Mouse (Mus musculus): Measurements from ENCODE around the gene Hdac4. TPM values are rescaled to one million over a fixed set of nuclear protein-coding genes. Genes with fewer than 3 reads are reported as not detected.

Hdac4 gene
- polyA plus RNA-seq, 1 experiment, result 6.8 TPM

- TF ChIP-seq CTCF (IDR thresholded peaks at IDR 0.05; ENCODE audit: low read depth, low read length) (no peak), POLR2A (IDR thresholded peaks at IDR 0.05; ENCODE audit: borderline replicate concordance, low read depth, low read length) (no peak)
- H3K4me3 ChIP-seq (ENCODE audit: insufficient read depth, low read length), result no peak overlapping the region
- peak overlapping the region; percentile 56 for H3K27ac ChIP-seq (ENCODE audit: insufficient read depth, low read depth, low read length)
- H3K4me1 ChIP-seq (ENCODE audit: control insufficient read depth, insufficient read depth, low read length), result peaks cover 49% of the 10 kb centered on the region
Observed at GRCm38 (mm10) chr1:92106486-92107160, 88.9 kb downstream of the Hdac4 start.

DNA sequence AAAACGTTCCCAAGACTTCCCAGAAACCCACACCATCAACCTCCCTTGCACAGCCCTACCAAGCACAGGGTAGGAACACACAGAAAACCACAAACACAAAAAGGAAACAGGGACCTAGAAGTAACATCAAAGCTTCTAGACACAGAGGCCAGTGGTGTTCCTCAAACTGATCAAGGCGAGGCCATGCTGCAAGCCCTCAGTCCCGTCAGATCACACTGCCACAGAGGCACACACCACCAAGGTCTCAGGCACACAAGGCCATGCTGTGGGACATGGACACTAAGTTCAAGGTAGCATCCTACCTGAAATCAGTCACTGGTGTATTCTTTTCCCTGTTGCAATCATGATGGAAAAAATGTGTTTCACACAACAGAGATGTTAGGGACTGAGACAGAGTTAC is 90.8 kb downstream of the Hdac4 start:
- Histone ChIP-seq H3K27ac (ENCODE audit: insufficient read depth, low read depth, low read length) (0 out of 2 replicates have a peak overlapping the region, but pooled peaks have one; percentile 34), H3K4me1 (ENCODE audit: control insufficient read depth, insufficient read depth, low read length) (peaks cover 49% of the 10 kb centered on the region), H3K4me3 (ENCODE audit: insufficient read depth, low read length) (no peak overlapping the region)
- no peak for TF ChIP-seq POLR2A (IDR thresholded peaks at IDR 0.05; ENCODE audit: borderline replicate concordance, low read depth, low read length)
- no peak for TF ChIP-seq CTCF (IDR thresholded peaks at IDR 0.05; ENCODE audit: low read depth, low read length)

GRCm38 (mm10) chr1:92103971-92104370 is 91.5 kb downstream of the Hdac4 start:
- Histone ChIP-seq H3K27ac (ENCODE audit: insufficient read depth, low read depth, low read length) (peak overlapping the region; percentile 34; the same call in 1 of the 2 replicates), H3K4me3 (ENCODE audit: insufficient read depth, low read length) (no peak overlapping the region), H3K4me1 (ENCODE audit: control insufficient read depth, insufficient read depth, low read length) (peaks cover 49% of the 10 kb centered on the region)
- no peak for TF ChIP-seq CTCF (IDR thresholded peaks at IDR 0.05; ENCODE audit: low read depth, low read length)
- no peak for TF ChIP-seq POLR2A (IDR thresholded peaks at IDR 0.05; ENCODE audit: borderline replicate concordance, low read depth, low read length)

DNA sequence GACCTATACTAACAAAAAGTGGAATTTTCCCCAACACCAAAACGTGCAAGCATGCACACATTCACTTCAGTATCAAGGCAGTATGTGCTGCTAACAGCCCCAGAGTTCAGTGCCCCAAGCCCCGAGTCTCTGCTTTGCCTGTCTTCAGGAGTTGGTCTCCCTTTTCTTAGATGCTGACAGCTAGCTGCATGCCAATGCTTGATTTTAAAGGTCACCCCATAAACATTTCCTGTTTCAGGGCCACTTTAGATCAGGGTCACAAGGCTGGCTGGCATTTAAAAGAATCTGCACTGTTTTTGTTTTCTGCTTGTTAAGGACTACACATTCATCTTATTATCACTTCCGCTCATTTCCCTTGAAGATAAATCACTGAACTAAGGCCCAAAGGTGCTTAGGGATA is 92.1 kb downstream of the Hdac4 start:
- H3K4me3 ChIP-seq (ENCODE audit: insufficient read depth, low read length), result no peak overlapping the region
- H3K27ac ChIP-seq (ENCODE audit: insufficient read depth, low read depth, low read length), result peak overlapping the region; percentile 43
- TF ChIP-seq CTCF (IDR thresholded peaks at IDR 0.05; ENCODE audit: low read depth, low read length) (no peak), POLR2A (IDR thresholded peaks at IDR 0.05; ENCODE audit: borderline replicate concordance, low read depth, low read length) (no peak)
- H3K4me1 ChIP-seq (ENCODE audit: control insufficient read depth, insufficient read depth, low read length), result peaks cover 52% of the 10 kb centered on the region

GRCm38 (mm10) chr1:92102825-92103224 is 92.7 kb downstream of the Hdac4 start:
- Histone ChIP-seq H3K4me3 (ENCODE audit: insufficient read depth, low read length) (no peak overlapping the region), H3K27ac (ENCODE audit: insufficient read depth, low read depth, low read length) (no peak overlapping the region), H3K4me1 (ENCODE audit: control insufficient read depth, insufficient read depth, low read length) (peaks cover 52% of the 10 kb centered on the region)
- TF ChIP-seq CTCF (IDR thresholded peaks at IDR 0.05; ENCODE audit: low read depth, low read length) (no peak), POLR2A (IDR thresholded peaks at IDR 0.05; ENCODE audit: borderline replicate concordance, low read depth, low read length) (no peak)

GRCm38 (mm10) chr1:92100371-92100891 is 95.1 kb downstream of the Hdac4 start:
- no peak overlapping the region for H3K4me3 ChIP-seq (ENCODE audit: insufficient read depth, low read length)
- no peak overlapping the region for H3K27ac ChIP-seq (ENCODE audit: insufficient read depth, low read depth, low read length)
- TF ChIP-seq POLR2A (IDR thresholded peaks at IDR 0.05; ENCODE audit: borderline replicate concordance, low read depth, low read length) (no peak), CTCF (IDR thresholded peaks at IDR 0.05; ENCODE audit: low read depth, low read length) (no peak)
- H3K4me1 ChIP-seq (ENCODE audit: control insufficient read depth, insufficient read depth, low read length), result peaks cover 35% of the 10 kb centered on the region

DNA sequence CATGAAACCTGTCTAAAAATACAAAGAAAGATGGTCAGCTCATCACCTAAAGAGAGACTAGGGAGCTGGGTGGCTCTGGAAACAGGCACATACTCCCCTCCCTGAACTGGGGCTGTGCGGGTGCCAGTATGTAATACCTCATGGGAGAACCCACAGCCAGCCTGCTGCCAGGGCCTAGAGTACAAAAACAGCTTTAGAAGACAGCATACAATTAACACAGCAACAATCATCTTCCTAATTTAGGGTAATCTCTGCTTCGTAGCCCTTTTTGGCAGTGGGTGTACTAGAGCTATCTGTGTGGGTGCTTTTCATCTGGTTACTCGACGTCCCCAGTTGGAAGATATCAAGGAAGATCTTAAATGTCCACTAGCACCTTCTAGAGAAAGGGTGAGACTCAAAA is 95.5 kb downstream of the Hdac4 start:
- Histone ChIP-seq H3K27ac (ENCODE audit: insufficient read depth, low read depth, low read length) (no peak overlapping the region), H3K4me3 (ENCODE audit: insufficient read depth, low read length) (no peak overlapping the region), H3K4me1 (ENCODE audit: control insufficient read depth, insufficient read depth, low read length) (peaks cover 30% of the 10 kb centered on the region)
- TF ChIP-seq CTCF (IDR thresholded peaks at IDR 0.05; ENCODE audit: low read depth, low read length), result no peak

GRCm38 (mm10) chr1:92099502-92099901 is 96.0 kb downstream of the Hdac4 start:
- peaks cover 26% of the 10 kb centered on the region for H3K4me1 ChIP-seq (ENCODE audit: control insufficient read depth, insufficient read depth, low read length)
- no peak overlapping the region for H3K4me3 ChIP-seq (ENCODE audit: insufficient read depth, low read length)
- TF ChIP-seq POLR2A (IDR thresholded peaks at IDR 0.05; ENCODE audit: borderline replicate concordance, low read depth, low read length) (no peak), CTCF (IDR thresholded peaks at IDR 0.05; ENCODE audit: low read depth, low read length) (no peak)
- H3K27ac ChIP-seq (ENCODE audit: insufficient read depth, low read depth, low read length), result no peak overlapping the region

- Histone ChIP-seq H3K4me1 (ENCODE audit: control insufficient read depth, insufficient read depth, low read length) (peaks cover 16% of the 10 kb centered on the region), H3K27ac (ENCODE audit: insufficient read depth, low read depth, low read length) (no peak overlapping the region; the same call in 1 of the 2 replicates), H3K4me3 (ENCODE audit: insufficient read depth, low read length) (no peak overlapping the region)
- TF ChIP-seq POLR2A (IDR thresholded peaks at IDR 0.05; ENCODE audit: borderline replicate concordance, low read depth, low read length), result no peak
Observed at GRCm38 (mm10) chr1:92098456-92098855, 97.0 kb downstream of the Hdac4 start.

GRCm38 (mm10) chr1:92096991-92097525 is 98.4 kb downstream of the Hdac4 start:
- Histone ChIP-seq H3K4me3 (ENCODE audit: insufficient read depth, low read length) (no peak overlapping the region), H3K27ac (ENCODE audit: insufficient read depth, low read depth, low read length) (no peak overlapping the region), H3K4me1 (ENCODE audit: control insufficient read depth, insufficient read depth, low read length) (peaks cover 10% of the 10 kb centered on the region)
- TF ChIP-seq POLR2A (IDR thresholded peaks at IDR 0.05; ENCODE audit: borderline replicate concordance, low read depth, low read length) (no peak), CTCF (IDR thresholded peaks at IDR 0.05; ENCODE audit: low read depth, low read length) (no peak)

Measured in bone marrow macrophage, adult 2 months (primary cell).